Mouse (Mus musculus) liver, adult 2 months (tissue): ENCODE measurements around the gene Hist1h2bp.

Experiments used
- CTCF ChIP-seq: fragments of 200-500 bp; IDR thresholded peaks from 2 replicates; pipeline ENCODE4 v1.5.1; 2011; ENCODE audit warnings: low read depth, low read length, control low read depth
- POLR2A ChIP-seq: fragments of 200-500 bp; IDR thresholded peaks from 2 replicates; pipeline ENCODE4 v1.6.1; 2011; ENCODE audit warnings: low read length, control low read depth; ENCODE audit not compliant: insufficient read depth; ENCODE audit errors: extremely low read depth

DNA sequence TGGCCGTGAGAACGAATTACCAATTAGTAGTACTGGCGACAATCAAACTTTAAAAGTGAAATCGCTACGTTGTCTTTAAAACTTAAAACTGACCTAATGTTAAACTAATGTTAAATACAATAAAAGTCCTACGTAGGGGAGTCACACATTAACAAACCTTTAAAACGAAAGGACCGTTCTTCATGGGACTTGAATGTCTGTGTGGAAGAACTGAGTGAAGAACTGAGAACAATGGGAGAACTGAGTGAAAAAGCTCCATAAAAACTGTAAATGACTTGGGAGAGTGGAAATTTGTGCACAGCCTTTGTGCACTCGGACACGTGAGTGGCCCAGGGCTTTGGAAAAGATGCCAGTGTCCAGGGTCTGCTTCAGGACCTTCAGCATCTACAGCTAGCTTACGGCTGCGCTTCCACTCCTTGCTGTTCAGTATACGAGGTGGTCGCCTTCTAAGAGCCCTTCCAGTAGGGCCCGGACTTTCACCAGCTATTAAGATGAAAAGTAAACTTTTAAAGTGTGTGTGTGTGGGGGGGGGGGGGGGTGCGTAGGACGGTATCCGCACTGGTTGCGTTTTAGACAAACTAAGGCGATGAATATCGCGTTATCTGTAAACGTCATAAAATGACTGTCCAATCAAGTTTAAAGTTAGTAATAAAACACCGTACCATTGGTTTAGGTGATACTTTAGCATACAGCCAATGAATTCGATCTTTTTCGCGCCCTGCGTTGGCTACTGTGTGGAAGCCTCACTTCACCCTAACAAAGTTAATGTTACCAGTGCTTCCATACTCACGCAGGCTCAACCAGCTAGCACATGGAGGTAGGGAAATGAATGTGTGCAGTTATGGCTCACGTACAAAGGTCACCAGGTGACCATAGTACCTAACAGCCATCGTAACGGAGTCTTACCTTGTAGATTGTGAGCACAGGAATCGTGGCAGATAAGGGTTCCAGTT is 8.2 kb upstream of the Hist1h2bp start:
- TF ChIP-seq POLR2A: no peak
- no peak for TF ChIP-seq CTCF
